Mouse (Mus musculus) heart, embryonic 13.5 days (tissue): ENCODE measurements at regions not wholly inside any gene's neighbourhood (a gene's known extent, or its start where the extent isn't known, plus 50 kb on each side); places are given as distances from the start of the nearest gene placed in this dataset.

Experiments
- ATAC-seq: fragments of 200-750 bp; cut with Nextera tagmentation; 2 replicates; pipeline ENCODE4 v1.8.0; 2017; ENCODE audit warnings: moderate TSS enrichment; ENCODE audit not compliant: insufficient number of reproducible peaks, low FRiP score, low TSS enrichment; ENCODE audit errors: extremely low read depth
- H3K27ac ChIP-seq: fragments of 300-500 bp; sonication (generic); replicated peaks from 2 replicates; pipeline ENCODE4 v1.5.1; 2015; ENCODE audit warnings: moderate library complexity, mild to moderate bottlenecking, inconsistent platforms
- H3K27me3 ChIP-seq: fragments of 300-500 bp; sonication (generic); replicated peaks from 2 replicates; pipeline ENCODE4 v1.6.1; 2015; ENCODE audit warnings: mild to moderate bottlenecking, inconsistent platforms
- H3K36me3 ChIP-seq: fragments of 300-500 bp; sonication (generic); 2 replicates; pipeline ENCODE4 v1.6.1; 2015; ENCODE audit warnings: mild to moderate bottlenecking, inconsistent platforms
- H3K4me1 ChIP-seq: fragments of 300-500 bp; sonication (generic); 2 replicates; pipeline ENCODE4 v1.6.1; 2015; ENCODE audit warnings: inconsistent platforms
- H3K4me2 ChIP-seq: fragments of 300-500 bp; sonication (generic); 2 replicates; pipeline ENCODE4 v1.6.1; 2015; ENCODE audit warnings: inconsistent platforms, mild to moderate bottlenecking, moderate library complexity
- H3K4me3 ChIP-seq: fragments of 300-500 bp; sonication (generic); 2 replicates; pipeline ENCODE4 v1.5.1; 2015; ENCODE audit warnings: moderate library complexity, mild to moderate bottlenecking, inconsistent platforms
- H3K9ac ChIP-seq: fragments of 300-500 bp; sonication (generic); 2 replicates; pipeline ENCODE4 v1.6.1; 2015; ENCODE audit warnings: inconsistent platforms, mild to moderate bottlenecking, moderate library complexity
- H3K9me3 ChIP-seq: fragments of 300-500 bp; sonication (generic); 2 replicates; pipeline ENCODE4 v1.6.1; 2016; ENCODE audit warnings: inconsistent platforms
- WGBS: fragments of 180-500 bp; shearing (Covaris S2); methylation state at CpG from one replicate; pipeline ENCODE4 v1.1.7; 2015; ENCODE audit warnings: mixed read lengths; 5-methylcytosine and 5-hydroxymethylcytosine counted together

DNA sequence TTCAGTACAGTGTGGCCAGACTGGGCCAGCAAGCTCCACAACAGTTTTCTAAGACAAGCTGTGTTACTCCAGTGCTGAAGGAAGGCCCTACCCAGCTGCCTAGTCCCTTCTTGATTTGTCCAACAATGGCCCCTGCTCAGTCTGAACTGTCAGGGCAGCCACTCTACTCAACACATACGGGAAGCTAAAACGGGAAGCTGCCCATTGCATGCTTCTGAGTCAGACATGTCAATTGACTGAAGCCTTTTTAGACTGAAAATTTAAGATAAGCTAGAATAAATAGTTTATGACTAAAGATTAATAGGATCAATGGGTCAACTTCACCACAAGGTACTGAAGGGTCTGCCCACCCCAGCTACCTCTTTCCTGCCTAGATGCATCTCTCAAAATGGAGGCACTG lies 181.4 kb upstream of the Cdyl start:
- Histone ChIP-seq H3K4me3 (no peak overlapping the region), H3K27me3 (no peaks in the 10 kb centered on the region), H3K4me1 (no peaks in the 10 kb centered on the region), H3K27ac (no peak overlapping the region), H3K4me2 (no peak overlapping the region), H3K9me3 (no peaks in the 10 kb centered on the region), H3K9ac (no peak overlapping the region), H3K36me3 (no peaks in the 10 kb centered on the region)
- ATAC-seq = no peak
- 69% methylated on average over 2 of the region's 2 CpGs for WGBS

DNA sequence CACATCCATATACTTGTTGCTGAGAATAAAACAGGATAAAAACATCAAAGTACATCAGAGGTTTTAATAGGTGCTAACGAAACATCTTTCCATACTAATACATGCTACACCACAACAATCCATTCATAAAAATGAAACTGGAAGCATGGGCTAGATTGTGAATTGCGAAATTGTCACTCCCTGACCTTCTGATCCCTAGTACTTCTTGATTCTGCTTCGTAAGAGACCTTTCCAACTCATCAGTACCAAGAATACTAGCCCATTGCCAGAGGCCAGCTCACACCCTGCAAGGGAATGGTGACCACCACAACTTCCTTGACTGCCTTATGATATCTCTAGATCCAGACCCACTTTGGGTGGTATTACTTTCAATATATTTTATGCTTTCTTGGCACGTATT lies 177.3 kb upstream of the Cdyl start:
- no peaks in the 10 kb centered on the region for H3K9me3 ChIP-seq
- H3K36me3 ChIP-seq = no peaks in the 10 kb centered on the region
- no peak for ATAC-seq
- H3K27ac ChIP-seq = no peak overlapping the region
- 0 out of 2 replicates have a peak, but pooled peaks cover 6% of the 10 kb centered on the region for H3K4me1 ChIP-seq
- no peak overlapping the region for H3K4me2 ChIP-seq
- H3K4me3 ChIP-seq = no peak overlapping the region
- no peaks in the 10 kb centered on the region for H3K27me3 ChIP-seq
- H3K9ac ChIP-seq = no peak overlapping the region
- WGBS = 81% methylated on average over 4 of the region's 4 CpGs

DNA sequence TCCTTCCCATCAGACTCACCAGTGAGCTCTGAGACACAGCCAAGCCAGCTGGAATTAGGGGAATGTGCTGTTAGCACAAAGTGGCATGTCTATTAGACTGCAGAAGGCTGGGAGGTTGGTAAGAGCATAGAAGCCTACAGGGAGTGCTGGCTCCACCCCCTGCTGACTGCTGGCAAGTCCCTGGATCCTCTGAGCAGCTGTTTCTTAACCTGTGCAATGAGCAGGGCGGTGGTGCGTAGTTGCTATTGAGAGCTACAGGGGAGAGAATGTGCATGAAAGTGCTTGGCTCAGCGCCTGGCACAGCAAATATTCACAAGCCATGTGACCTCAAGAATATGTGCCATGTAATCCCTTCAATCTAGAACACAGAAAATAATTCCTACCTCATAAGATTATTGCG lies 173.5 kb upstream of the Cdyl start:
- no peak overlapping the region for H3K27ac ChIP-seq
- no peaks in the 10 kb centered on the region for H3K36me3 ChIP-seq
- no peaks in the 10 kb centered on the region for H3K27me3 ChIP-seq
- no peak overlapping the region for H3K4me2 ChIP-seq
- 66% methylated on average over 4 of the region's 4 CpGs for WGBS
- H3K9me3 ChIP-seq = peaks cover 7% of the 10 kb centered on the region; the same call in 1 of the 2 replicates
- no peak for ATAC-seq
- no peak overlapping the region for H3K4me3 ChIP-seq
- 0 out of 2 replicates have a peak, but pooled peaks cover 6% of the 10 kb centered on the region for H3K4me1 ChIP-seq
- no peak overlapping the region for H3K9ac ChIP-seq

DNA sequence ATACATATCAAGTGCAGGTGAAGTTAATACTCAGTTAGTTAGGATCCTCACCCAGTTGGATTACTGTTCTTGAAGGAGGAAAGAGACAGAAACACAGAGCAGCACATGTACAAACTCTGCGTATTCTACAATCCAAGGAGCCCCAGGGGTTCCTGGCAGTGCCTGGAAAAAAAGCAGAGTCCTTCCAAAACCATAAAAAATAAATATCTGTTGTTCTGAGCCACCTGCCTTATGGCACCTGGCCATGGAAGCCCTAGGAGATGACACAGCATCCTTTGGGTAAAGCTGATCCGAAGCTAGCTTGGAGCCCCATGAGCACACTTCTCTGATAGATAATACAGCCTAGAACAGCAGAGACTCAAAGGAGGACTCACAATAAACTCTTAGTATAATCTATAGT lies 159.9 kb upstream of the Cdyl start:
- H3K9ac ChIP-seq = no peak overlapping the region
- H3K36me3 ChIP-seq = no peaks in the 10 kb centered on the region
- no peak overlapping the region for H3K27ac ChIP-seq
- H3K9me3 ChIP-seq = no peaks in the 10 kb centered on the region
- no peak for ATAC-seq
- peaks cover 12% of the 10 kb centered on the region; the same call in 1 of the 2 replicates for H3K4me1 ChIP-seq
- no peaks in the 10 kb centered on the region for H3K27me3 ChIP-seq
- H3K4me2 ChIP-seq = no peak overlapping the region
- 75% methylated on average over 2 of the region's 2 CpGs for WGBS
- no peak overlapping the region for H3K4me3 ChIP-seq

DNA sequence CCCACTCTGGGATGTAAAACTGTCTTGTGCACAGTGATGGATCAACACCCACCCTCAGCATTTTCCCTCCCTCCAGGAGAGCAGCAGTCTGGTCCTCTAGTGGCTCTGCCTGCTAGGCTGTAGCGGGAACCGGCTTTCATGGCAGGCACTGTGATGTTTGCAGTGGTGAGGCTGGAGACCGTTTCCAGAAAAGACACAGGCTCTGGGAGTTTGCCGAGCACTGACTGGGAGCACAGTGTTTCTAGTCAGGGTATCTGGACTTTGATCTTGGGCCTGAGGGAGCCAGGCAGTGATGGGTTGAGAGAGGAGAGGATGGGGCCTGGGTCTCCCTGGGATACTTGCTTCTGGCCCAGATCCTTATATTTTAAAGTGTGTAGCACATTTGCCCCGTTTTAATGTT lies 158.7 kb upstream of the Cdyl start:
- no peak overlapping the region for H3K4me3 ChIP-seq
- 0 out of 2 replicates have a peak overlapping the region, but pooled peaks have one; percentile 32 for H3K27ac ChIP-seq
- ATAC-seq = no peak
- 0 out of 2 replicates have a peak, but pooled peaks cover 3% of the 10 kb centered on the region for H3K27me3 ChIP-seq
- H3K9me3 ChIP-seq = no peaks in the 10 kb centered on the region
- H3K4me1 ChIP-seq = peaks cover 12% of the 10 kb centered on the region; the same call in 1 of the 2 replicates
- 55% methylated on average over 5 of the region's 5 CpGs for WGBS
- no peak overlapping the region for H3K9ac ChIP-seq
- H3K4me2 ChIP-seq = no peak overlapping the region
- H3K36me3 ChIP-seq = no peaks in the 10 kb centered on the region

- no peak for ATAC-seq
These were observed 158.1 kb upstream of the Cdyl start for GRCm38 (mm10) chr13:35501351-35502146.

DNA sequence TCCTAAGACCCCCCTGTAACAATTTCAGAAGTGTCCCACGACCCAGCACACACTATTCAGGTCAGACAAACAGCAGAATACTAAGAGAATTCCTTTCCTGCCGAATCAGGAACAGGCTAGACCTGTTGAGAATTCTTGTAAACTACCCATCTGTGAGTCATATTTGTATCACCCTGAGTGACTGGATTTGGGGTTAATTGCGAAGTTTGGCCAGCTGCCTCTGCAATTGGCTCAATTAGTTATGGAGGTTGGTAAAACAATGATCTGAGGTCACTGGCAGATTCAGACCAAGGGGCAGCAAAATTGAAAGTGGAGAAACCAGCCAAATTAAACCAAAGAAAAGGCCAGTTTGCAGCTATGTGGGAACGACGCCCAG lies 157.5 kb upstream of the Cdyl start:
- H3K36me3 ChIP-seq = no peaks in the 10 kb centered on the region
- H3K4me3 ChIP-seq = no peak overlapping the region
- no peak overlapping the region for H3K4me2 ChIP-seq
- WGBS = 63% methylated on average over 5 of the region's 5 CpGs
- no peak overlapping the region for H3K9ac ChIP-seq
- H3K27me3 ChIP-seq = 0 out of 2 replicates have a peak, but pooled peaks cover 3% of the 10 kb centered on the region
- H3K9me3 ChIP-seq = no peaks in the 10 kb centered on the region
- ATAC-seq = no peak
- H3K27ac ChIP-seq = no peak overlapping the region; the same call in 1 of the 2 replicates
- H3K4me1 ChIP-seq = peaks cover 12% of the 10 kb centered on the region; the same call in 1 of the 2 replicates

More at GRCm38 (mm10) chr13:35501351-35502146, 158.1 kb upstream of the Cdyl start:
- H3K4me3 ChIP-seq = no peak overlapping the region
- H3K4me2 ChIP-seq = no peak overlapping the region
- no peak overlapping the region for H3K9ac ChIP-seq
- H3K4me1 ChIP-seq = peaks cover 12% of the 10 kb centered on the region; the same call in 1 of the 2 replicates
- no peaks in the 10 kb centered on the region for H3K9me3 ChIP-seq
- peak overlapping the region; percentile 32; the same call in 1 of the 2 replicates for H3K27ac ChIP-seq
- 0 out of 2 replicates have a peak, but pooled peaks cover 3% of the 10 kb centered on the region for H3K27me3 ChIP-seq
- no peaks in the 10 kb centered on the region for H3K36me3 ChIP-seq
- WGBS = 66% methylated on average over 11 of the region's 11 CpGs

- peaks cover 12% of the 10 kb centered on the region; the same call in 1 of the 2 replicates for H3K4me1 ChIP-seq
- no peaks in the 10 kb centered on the region for H3K36me3 ChIP-seq
- WGBS = 70% methylated on average over 17 of the region's 17 CpGs
- H3K9me3 ChIP-seq = no peaks in the 10 kb centered on the region
- ATAC-seq = no peak
- H3K4me3 ChIP-seq = no peak overlapping the region
- H3K27ac ChIP-seq = no peak overlapping the region
- no peak overlapping the region for H3K4me2 ChIP-seq
- no peak overlapping the region for H3K9ac ChIP-seq
- H3K27me3 ChIP-seq = 0 out of 2 replicates have a peak, but pooled peaks cover 3% of the 10 kb centered on the region
These were observed 156.2 kb upstream of the Cdyl start for GRCm38 (mm10) chr13:35503362-35503821.

DNA sequence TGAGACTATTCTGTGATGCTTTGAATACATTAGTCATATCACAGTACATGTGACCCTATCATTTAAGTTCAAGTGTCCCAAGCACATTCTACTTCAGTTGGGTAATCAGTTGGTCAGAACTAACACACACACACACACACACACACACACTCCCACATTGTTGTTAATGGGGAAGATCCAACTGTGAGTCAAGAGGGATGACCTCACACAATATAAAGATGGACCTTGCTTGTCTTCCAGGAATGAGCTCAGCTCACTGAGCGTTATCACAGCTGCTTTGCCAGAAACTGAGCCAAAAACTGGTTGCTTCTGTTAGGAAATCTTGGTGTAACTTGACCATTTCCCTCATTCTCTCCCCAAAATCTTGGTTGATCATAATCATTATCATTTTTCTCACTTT lies 152.4 kb upstream of the Cdyl start:
- H3K9me3 ChIP-seq = no peaks in the 10 kb centered on the region
- H3K4me1 ChIP-seq = peaks cover 4% of the 10 kb centered on the region; the same call in 1 of the 2 replicates
- 86% methylated on average over 1 of the region's 1 CpGs for WGBS
- H3K4me2 ChIP-seq = no peak overlapping the region
- H3K4me3 ChIP-seq = no peak overlapping the region
- no peaks in the 10 kb centered on the region for H3K36me3 ChIP-seq
- H3K27ac ChIP-seq = no peak overlapping the region
- 0 out of 2 replicates have a peak, but pooled peaks cover 3% of the 10 kb centered on the region for H3K27me3 ChIP-seq
- no peak for ATAC-seq
- no peak overlapping the region for H3K9ac ChIP-seq

DNA sequence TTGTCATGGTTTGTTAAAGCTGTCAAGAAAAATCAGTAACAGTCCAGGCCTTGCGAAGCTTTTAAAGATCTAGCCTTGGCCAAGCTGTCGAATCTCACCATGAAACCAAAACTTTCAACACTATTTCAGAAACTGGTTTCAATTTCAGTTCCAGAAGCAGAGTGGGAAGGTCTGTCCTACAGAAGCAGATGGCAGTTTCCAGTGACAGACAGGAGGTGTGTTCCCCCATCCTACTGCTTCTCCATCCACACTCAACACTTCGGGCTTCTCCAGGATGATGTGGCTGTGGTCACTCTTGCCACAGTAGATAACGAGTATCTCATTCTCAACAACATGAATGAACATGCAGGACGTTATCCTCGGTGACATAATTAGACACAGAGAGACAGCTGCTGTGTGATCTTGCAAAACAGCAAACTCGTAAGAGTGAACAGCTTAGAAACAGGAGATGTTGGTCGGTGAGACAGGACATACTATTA lies 147.6 kb upstream of the Cdyl start:
- H3K36me3 ChIP-seq = no peaks in the 10 kb centered on the region
- H3K27ac ChIP-seq = no peak overlapping the region
- H3K27me3 ChIP-seq = no peaks in the 10 kb centered on the region
- H3K9ac ChIP-seq = no peak overlapping the region
- H3K4me2 ChIP-seq = no peak overlapping the region
- no peak for ATAC-seq
- H3K4me3 ChIP-seq = no peak overlapping the region
- WGBS = 42% methylated on average over 8 of the region's 8 CpGs
- H3K9me3 ChIP-seq = no peaks in the 10 kb centered on the region
- 0 out of 2 replicates have a peak, but pooled peaks cover 5% of the 10 kb centered on the region for H3K4me1 ChIP-seq

DNA sequence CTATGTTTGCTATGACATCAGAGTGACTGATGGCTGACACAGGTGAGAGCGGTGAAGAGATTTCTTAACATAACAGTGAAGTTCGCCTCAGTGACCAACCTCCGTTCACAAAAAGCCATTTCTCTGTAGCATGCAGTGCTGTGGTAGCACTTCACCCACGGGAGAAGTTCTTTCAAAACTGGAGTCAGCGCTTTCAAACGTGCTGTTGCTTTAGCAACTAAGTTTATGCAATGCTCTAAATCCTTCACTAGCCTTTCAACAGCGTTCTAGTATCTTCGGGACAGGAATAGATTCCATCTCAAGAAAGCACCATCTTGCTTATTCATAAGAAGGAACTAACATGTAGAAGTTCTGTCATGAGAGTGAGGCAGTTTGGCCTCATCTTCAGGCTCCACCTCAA lies 146.5 kb upstream of the Cdyl start:
- Histone ChIP-seq H3K4me2 (no peak overlapping the region), H3K4me1 (0 out of 2 replicates have a peak, but pooled peaks cover 5% of the 10 kb centered on the region), H3K4me3 (no peak overlapping the region), H3K27me3 (no peaks in the 10 kb centered on the region), H3K9ac (no peak overlapping the region), H3K27ac (no peak overlapping the region), H3K36me3 (no peaks in the 10 kb centered on the region), H3K9me3 (no peaks in the 10 kb centered on the region)
- no peak for ATAC-seq
- 78% methylated on average over 8 of the region's 8 CpGs for WGBS
